8 mouse cellular contexts compared by ENCODE assay signal in the genomic region with DNA sequence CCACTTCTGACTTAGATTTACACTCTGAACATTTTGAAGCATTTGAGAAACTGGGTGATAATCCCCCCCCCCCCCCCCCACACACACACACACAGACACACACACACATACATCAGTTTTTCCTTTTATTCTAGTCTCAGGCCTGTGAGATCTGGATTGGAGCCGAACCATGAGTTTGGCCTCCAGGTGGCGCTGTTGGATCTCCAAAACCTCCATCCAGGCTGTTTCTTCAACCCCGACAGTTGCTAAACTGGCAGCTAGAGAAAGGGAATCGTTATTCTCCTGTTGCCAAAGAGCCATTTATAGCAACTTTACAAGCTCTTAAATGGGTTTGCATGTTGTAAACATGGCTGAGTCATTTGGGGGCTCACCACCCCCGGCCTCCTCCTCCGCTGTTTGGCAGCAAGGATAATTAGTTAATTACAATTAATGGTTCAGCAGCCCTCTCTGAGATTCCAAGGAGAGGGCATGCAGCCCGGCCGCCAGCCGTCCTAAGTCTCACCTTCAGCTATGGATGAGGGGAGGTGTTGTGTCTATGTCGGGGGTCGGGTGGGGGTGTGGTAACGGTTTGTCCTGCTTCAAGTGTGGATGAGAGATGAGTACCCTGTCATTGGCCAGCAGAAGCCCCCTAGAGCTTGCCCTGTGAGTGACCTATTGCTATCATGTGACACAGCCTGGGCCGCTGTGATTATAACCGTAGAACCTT.
DNase-seq lines count a peak whose midpoint lies in the region; ATAC-seq and TF ChIP-seq lines count a peak whose summit lies in the region.

No protein-coding gene starts in this region.

- H3K9ac ChIP-seq in kidney, embryonic 14.5 days (ENCODE audit: low read depth, low read length): no peak overlapping the region
- H3K9ac ChIP-seq in liver, embryonic 11.5 days (ENCODE audit: low read depth, low read length): no peak overlapping the region

- 26% methylated on average over 14 of the region's 14 CpGs for WGBS in kidney, embryonic 14.5 days
- WGBS in liver, embryonic 11.5 days: 51% methylated on average over 14 of the region's 14 CpGs
- WGBS in olfactory bulb, adult 2 months: 22% methylated on average over 14 of the region's 14 CpGs

- no peak overlapping the region for H3K4me3 ChIP-seq in kidney, embryonic 14.5 days (ENCODE audit: low read length)
- H3K4me3 ChIP-seq in liver, embryonic 11.5 days (ENCODE audit: low read depth, low read length): no peak overlapping the region
- H3K4me3 ChIP-seq in olfactory bulb, adult 2 months (ENCODE audit: insufficient read depth, low read depth, low read length): no peak overlapping the region

- DNase-seq in kidney, adult 11 months: peak; percentile 74
- DNase-seq in cerebellum, adult 18-20 months: peak; percentile 74 to 87
- peak; percentile 92 for DNase-seq in kidney, postnatal 10 days
- DNase-seq in liver, embryonic 11.5 days (ENCODE audit: low spot score): peak; percentile 73
- peak; percentile 76 for DNase-seq in thymus, postnatal 0 days (ENCODE audit: low spot score)

- no peak overlapping the region for H3K4me2 ChIP-seq in kidney, embryonic 14.5 days (replicated peaks; ENCODE audit: low read depth, low read length)
- no peak overlapping the region for H3K4me2 ChIP-seq in liver, embryonic 11.5 days

- H3K36me3 ChIP-seq in kidney, embryonic 14.5 days (ENCODE audit: control insufficient read depth, insufficient read depth, low read length): peaks cover 28% of the 10 kb centered on the region; the same call in 1 of the 2 replicates
- no peaks in the 10 kb centered on the region for H3K36me3 ChIP-seq in liver, embryonic 11.5 days (ENCODE audit: control insufficient read depth, insufficient read depth, low read length)

- no peaks in the 10 kb centered on the region for H3K9me3 ChIP-seq in kidney, embryonic 14.5 days (ENCODE audit: control insufficient read depth, low read length)
- H3K9me3 ChIP-seq in liver, embryonic 11.5 days (ENCODE audit: control insufficient read depth, low read length): no peaks in the 10 kb centered on the region

- ATAC-seq in kidney, embryonic 14.5 days (ENCODE audit: low FRiP score, low TSS enrichment): no peak
- peak; percentile 86 for ATAC-seq in frontal cortex, adult (ENCODE audit: low TSS enrichment)
- ATAC-seq in liver, embryonic 11.5 days (replicated peaks; ENCODE audit: low FRiP score): no peak

- no peaks in the 10 kb centered on the region for H3K4me1 ChIP-seq in kidney, embryonic 14.5 days (ENCODE audit: control insufficient read depth, insufficient read depth, low read length)
- H3K4me1 ChIP-seq in liver, embryonic 11.5 days (replicated peaks; ENCODE audit: control insufficient read depth, insufficient read depth, low read length): no peaks in the 10 kb centered on the region
- H3K4me1 ChIP-seq in olfactory bulb, adult 2 months (ENCODE audit: control insufficient read depth, insufficient read depth, low read length): peaks cover 3% of the 10 kb centered on the region

- no peaks in the 10 kb centered on the region for H3K27me3 ChIP-seq in kidney, embryonic 14.5 days (ENCODE audit: control insufficient read depth, insufficient read depth, low read length)
- H3K27me3 ChIP-seq in liver, embryonic 11.5 days (replicated peaks; ENCODE audit: control insufficient read depth, insufficient read depth, low read length): no peaks in the 10 kb centered on the region

- H3K27ac ChIP-seq in kidney, embryonic 14.5 days (ENCODE audit: low read depth, low read length): no peak overlapping the region
- no peak overlapping the region for H3K27ac ChIP-seq in liver, embryonic 11.5 days (ENCODE audit: low read depth, low read length)
- H3K27ac ChIP-seq in olfactory bulb, adult 2 months (ENCODE audit: insufficient read depth, low read depth, low read length): no peak overlapping the region

- peak; percentile 64 for TF ChIP-seq CTCF in olfactory bulb, adult 2 months (IDR thresholded peaks at IDR 0.05; ENCODE audit: insufficient read depth, low read depth, low read length)

- TF ChIP-seq POLR2A in olfactory bulb, adult 2 months (IDR thresholded peaks at IDR 0.05; ENCODE audit: insufficient read depth, low read depth, low read length): no peak
